Mouse (Mus musculus) Muller cell, postnatal 12 days (primary cell): ENCODE results near the gene Hecw2.

Source experiments
- DNase-seq: peaks from one replicate; pipeline ENCODE4 v3.0.0-alpha.2; 2015; ENCODE audit errors: inconsistent ontology term

Hecw2 gene

DNA sequence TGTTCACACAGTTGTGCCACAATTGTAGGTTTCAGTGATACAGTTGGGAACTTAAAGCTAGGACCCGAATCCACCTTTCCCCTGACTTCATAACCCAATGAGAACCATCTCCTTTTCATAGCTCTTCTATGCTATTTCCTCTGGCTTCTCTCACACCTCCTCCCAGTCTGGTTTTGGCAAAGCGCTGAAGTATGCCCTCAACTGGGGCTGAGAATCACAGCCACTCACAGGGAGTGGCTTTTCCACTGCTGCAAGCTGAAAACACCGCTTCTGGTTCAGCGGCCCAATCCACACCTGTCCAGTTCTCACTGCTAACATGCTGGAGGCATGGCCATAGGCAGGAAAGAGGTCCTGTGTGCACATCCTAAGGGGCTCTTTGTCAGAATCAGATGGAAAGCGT, 300.7 kb downstream of the Hecw2 start:
- DNase-seq, result no peak

DNA sequence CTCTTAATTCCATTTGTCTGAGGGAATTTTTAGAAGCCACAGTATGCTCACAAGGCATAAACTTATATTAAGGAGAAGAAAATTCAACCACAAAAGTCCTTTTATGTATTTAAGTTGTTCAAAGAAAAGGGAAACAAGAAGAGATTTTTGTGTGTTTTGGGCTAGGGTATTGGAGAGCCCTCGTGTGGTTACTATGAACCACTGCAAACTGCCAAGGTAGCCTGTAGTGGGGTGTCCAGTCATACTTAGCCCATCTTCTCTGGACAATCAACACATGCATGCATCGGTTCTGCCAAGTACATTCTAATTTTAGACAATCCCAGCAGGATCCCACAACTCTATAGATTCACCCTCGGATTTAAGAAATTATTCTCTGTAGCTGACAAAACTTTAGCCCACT, 304.6 kb downstream of the Hecw2 start:
- no peak for DNase-seq

DNA sequence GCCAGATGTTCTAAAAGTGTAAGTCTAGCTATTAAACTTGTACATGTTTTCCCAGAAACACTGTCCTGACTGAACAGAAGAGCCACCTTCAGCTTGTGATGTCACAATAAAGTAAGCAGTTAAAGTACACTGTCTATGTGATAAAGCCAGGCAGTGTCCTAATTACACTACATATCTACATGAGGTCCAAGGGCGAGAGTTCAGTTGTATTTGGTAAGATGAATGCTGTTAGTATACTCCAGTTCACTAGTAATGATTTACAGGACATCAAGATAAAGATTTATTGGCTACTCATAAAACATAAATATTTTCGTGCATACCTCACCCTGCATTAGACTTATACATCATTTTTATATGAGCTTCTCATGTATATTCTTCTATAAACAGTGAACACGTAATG, 305.2 kb downstream of the Hecw2 start:
- DNase-seq, result no peak

- no peak for DNase-seq
Measured at GRCm38 (mm10) chr1:53882480-53882879, 312.5 kb downstream of the Hecw2 start.

- DNase-seq, result no peak
Measured at GRCm38 (mm10) chr1:53875919-53876318, 319.0 kb downstream of the Hecw2 start.

- no peak for DNase-seq
Measured at GRCm38 (mm10) chr1:53867316-53867715, 327.7 kb downstream of the Hecw2 start.

DNA sequence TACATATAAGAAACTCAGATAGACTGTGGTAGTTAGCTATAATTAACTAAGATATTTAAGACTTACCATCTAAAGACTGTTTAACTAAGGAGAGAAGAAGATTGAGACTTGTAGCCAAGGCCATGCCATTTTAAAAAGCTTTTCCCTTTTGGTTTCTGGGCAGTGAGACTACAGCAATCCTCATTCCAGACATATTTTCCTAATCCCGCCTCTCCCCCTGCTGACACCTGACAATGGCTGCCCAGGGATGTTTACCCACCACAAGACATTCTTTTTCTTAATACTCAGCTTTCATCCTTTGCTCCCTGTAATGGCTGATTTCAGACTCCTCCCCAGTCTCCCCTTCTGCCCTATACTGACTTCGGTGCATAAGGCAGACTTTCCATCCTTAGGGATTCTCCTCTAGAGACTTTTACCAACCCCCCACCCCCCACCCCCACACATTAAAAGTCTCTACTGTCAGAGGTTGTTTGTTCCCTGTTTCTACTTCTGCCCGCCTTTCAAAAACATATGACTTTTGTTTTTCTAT, 328.5 kb downstream of the Hecw2 start:
- peak; percentile 74 for DNase-seq

- no peak for DNase-seq
Measured at GRCm38 (mm10) chr1:53864046-53864445, 330.9 kb downstream of the Hecw2 start.

GRCm38 (mm10) chr1:53860611-53861010, 334.4 kb downstream of the Hecw2 start:
- no peak for DNase-seq

DNA sequence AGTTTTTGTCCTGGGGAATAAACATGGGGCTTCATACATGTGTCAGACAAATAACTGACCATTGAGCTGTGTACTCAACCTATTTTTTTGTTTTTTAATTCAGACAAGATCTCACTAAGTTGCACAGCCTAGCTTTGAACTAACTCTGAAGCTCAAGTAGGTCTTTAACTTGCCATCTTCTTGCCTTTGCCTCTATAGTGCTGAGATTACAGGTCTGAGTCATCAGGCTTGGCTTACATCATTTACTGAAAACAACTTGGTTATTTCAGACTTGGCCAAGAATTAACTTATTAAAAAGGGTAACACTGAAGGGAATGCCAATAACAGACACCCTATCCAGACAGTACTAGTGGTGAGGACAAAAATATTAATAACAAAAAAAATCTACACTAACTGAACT, 335.8 kb downstream of the Hecw2 start:
- no peak for DNase-seq

DNA sequence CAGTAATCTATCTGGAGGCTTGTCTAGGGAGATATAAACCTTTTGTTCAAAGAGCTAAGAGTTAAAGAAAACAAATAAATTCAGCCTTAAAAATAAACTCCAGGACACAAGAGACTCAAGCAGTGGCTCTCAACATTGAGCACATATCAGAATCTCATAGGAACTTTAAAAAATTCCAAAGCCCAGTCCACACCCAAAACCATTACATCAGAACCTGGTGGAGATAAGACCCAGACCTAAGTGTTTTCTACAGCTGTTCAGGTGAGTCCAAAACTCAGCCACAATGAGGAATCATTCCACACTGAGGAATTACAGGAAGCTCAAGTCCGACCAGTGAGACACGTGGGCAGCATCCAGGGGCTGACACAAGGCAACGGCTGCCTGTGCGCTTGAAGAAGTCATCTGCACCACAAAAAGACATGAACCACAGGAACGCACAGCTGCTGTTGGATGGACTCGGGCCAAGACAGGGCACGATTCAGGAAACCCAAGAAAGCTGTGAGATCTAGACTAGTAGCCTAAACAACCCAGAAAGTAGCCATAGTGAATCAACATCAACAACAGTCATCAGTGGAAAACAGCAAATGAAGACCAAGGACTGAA, 338.4 kb downstream of the Hecw2 start:
- no peak for DNase-seq

DNA sequence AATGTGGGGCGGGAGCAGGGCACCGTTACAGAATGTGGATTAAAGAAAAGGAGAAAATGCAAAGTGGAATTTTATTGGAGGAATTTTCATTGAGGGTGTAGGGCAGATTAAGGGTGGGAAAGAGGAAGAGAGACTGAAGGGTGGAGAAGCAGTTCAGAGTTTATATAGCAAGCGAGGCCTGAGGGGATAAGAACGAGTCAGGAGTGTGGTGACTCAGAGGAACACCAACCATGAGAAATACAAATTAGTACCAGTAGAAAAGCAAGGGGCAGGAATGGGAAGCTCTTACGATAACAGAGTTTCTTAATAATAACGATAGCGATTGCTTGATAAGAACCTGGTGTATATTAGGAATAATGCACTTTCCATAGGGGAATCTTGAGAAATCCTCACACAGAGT, 339.2 kb downstream of the Hecw2 start:
- no peak for DNase-seq

DNA sequence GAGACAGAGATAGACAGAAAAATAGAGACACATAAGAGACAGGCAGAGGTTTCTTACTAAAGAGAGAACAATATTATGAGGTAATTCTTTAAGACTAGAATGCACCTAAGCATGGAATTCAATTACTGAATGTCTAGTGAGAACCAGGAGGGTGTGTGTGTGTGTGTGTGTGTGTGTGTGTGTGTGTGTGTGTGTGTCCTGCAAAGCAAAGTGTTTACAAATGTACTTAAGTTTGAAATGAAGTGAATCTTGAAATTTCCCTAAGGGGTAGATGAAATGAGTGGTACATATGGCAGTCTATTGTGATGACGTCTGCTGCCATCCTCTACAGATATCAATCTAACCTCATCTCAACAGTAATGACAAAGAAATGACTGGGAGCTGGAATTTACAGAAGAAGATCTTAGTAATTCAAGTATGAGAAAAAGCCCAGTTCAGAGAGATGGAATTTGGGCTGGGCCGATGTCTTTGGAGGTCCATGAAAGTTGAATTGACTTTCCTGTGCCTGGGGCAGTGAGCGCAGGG, 342.8 kb downstream of the Hecw2 start:
- DNase-seq, result no peak

DNA sequence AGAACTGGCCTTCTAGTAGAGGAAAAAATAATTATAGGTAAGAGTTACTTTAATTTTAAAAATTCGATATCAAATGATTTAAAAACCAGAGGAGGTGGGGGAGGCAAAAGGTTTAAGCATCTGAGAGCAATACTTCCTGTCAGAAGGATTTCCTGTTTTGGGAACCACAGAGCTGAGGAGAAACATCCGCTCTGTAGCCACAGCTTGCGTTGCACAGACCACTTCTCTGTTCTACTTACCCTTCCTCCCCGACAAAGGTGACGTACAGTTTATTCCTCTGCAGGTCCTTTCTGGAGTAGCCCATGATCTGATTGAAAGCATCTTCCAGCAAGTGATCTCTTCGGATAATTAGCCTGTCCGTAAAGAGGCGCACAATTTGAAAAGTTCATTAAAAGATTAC, 343.6 kb downstream of the Hecw2 start:
- DNase-seq, result no peak

- no peak for DNase-seq
Measured at GRCm38 (mm10) chr1:53850891-53851290, 344.1 kb downstream of the Hecw2 start.

DNA sequence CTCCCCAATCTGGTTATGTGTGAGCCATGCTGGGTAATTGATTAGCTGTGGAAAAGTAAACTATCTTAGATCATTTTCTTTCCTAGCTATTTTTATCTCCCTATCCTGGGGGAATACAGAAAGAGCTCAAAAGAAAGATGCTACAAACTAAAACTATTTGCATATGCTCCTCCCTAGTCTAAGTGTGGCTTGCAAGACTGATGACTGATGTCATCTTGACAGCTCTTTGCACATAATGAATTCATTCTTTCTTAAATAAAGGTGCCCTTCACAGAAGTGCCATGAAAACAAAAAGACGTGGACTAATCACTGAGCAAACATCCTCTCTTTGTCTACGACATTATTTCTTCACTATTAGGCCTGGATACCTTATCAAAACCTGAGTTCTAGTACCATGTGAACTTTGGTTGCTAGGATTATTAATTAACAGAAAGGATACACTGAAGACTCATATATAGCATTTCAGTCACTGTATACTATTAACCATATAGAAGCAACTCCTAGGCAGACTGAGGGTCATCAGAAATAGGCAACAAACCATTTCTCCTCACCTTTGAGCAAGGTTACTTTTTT, 348.2 kb downstream of the Hecw2 start:
- no peak for DNase-seq

DNA sequence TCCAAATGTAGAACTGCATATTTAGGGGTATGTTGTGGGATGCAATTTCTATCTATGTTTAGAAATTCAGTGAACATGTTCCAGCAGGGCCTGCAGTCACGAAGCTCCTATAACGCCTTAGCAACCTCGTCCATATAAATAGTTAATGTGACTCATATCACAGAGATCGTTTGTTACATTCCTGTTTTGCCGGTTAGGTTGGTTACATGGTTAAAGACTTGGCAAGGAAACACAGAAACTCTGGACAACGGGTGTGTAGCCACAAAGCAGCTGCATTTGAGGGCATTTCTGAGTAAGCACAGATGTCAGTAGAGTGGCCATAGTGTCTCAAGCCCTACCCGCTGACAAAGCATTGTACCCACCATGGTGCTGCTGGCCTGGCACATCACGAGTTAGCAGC, 349.1 kb downstream of the Hecw2 start:
- peak; percentile 78 for DNase-seq

DNA sequence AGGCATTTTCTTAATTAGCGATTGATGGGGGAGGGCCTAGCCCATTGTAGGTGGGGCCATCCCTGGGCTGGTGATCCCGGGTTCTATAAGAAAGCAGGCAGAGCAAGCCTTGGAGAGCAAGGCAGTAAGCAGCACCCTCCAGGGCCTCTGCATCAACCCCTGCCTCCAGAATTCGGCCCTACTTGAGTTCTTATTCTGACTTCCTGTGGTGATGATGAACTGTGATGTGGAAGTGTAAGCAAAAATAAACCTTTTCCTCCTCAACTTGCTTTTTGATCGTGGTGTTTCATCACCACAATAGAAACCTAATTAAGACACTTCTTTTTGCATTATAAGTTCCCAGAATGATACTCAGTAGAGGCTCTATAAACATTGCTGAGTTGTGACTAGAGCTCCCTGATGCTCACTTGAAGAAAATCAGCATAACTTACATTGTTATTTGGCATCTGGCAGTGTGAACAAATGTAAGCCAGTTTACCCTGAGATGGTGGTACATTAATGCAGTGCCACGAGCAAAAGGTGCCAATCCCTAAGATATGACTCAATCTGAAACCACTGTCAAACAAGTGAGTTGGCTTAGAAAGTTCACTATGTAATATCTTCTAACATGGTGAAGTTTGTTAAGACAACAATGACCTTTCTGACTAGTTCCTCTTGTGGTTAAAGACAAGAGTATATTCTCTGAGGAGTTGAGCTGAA, 349.9 kb downstream of the Hecw2 start:
- DNase-seq, result no peak

DNA sequence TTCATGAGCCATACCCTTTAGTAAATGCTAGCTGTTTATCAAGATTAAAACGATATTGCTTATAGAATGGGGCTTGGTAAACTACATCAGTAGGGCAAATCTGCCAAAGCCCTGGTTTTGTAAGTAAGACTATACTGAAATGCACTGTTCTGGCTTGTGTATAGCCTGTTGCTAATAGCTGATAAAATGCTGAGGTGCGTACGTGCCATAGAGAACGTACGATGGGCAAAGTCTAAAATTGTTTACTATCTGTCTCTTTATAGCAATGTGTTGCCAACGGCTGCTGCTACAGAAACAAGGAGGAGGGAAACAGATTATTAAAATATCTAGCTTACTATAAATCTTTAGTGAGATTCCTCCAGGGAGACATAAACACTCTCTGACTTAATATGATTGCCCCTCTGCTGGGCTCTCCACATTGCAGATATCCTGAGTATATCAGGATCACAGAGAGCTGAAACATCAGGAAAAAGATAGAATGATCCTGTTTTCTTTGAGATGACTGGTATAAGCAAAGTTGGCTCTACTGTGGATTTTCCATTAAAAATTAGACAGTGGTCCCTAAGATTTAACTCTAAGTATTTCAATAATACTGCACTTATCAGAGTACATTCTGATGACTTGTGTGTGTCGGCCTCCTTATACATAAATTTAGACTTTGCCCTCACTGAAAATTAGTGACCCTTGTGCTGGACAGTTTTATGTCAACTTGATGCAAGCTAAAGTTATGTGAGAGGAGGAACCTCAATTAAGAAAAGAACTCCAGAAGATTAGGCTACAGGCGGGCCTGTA, 350.6 kb downstream of the Hecw2 start:
- no peak for DNase-seq

DNA sequence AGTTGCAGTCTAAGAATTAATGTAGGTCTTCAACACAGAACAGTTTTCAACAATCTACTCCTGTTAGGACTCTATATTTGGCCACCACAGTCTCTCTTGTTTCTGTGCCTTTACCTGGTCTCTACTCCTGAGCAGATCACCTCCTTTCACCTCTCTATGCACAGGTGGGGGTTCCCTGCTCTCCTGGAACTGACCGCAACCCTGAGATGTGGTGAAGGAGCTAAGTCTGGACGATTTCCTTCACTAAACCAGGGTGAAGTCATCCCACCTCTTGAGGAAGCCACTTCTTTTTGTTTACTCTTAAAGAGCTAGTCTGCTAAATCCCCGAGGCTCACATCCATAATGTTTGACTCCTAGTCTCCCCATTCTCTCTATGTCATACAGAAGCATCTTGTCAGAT, 351.9 kb downstream of the Hecw2 start:
- no peak for DNase-seq

DNA sequence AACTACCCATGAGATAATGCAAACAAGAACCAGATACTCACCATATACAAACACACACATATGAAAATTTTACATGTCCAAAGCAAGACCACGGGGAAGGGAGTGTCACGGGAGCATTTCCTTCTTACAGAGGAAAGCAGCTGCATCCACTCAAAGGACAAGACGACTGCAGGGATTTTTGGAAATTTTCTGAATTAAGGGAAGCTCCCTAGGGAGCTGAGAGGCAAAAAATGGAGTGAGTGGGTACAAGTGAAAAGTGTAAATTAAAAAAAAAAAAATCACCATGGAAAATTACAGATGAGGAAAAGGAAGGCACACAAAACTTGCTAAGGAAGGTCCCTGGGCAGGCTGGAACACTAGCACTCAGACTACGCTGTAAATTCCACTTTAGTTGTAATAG, 353.9 kb downstream of the Hecw2 start:
- DNase-seq, result no peak

GRCm38 (mm10) chr1:53839392-53839791, 355.6 kb downstream of the Hecw2 start:
- no peak for DNase-seq
